Mouse (Mus musculus) MEL (cell line): Measurements from ENCODE around the gene Itga10. TPM values are rescaled to one million over a fixed set of nuclear protein-coding genes. Genes with fewer than 3 reads are reported as not detected.

Experiments used
- DNase-seq: peaks from one replicate; pipeline ENCODE4 v3.0.0; 2011; ENCODE audit warnings: low read depth, low spot score
- H3K27ac ChIP-seq: 2 replicates; pipeline ENCODE4 v1.5.1; 2012; ENCODE audit warnings: low read depth, mild to moderate bottlenecking, control low read depth, low read length, moderate library complexity; ENCODE audit not compliant: control insufficient read depth
- H3K27me3 ChIP-seq, 2 experiments: fragments of 150-350 bp in 1 of 2; sonication (generic) in 1 of 2; 2 replicates each; pipeline ENCODE4 v1.6.1; 2012; ENCODE audit warnings: low read length in 2 of 2, mild to moderate bottlenecking in 2 of 2, improper control_type of control experiment in 1 of 2, moderate library complexity in 1 of 2; ENCODE audit not compliant: insufficient read depth in 2 of 2, control insufficient read depth in 1 of 2
- H3K36me3 ChIP-seq, 2 experiments: 2 replicates each; pipeline ENCODE4 v1.6.1; 2012 to 2014; ENCODE audit warnings: low read length in 2 of 2, improper control_type of control experiment in 1 of 2, inconsistent platforms in 1 of 2, mild to moderate bottlenecking in 1 of 2; ENCODE audit not compliant: insufficient read depth in 2 of 2, control insufficient read depth in 1 of 2
- H3K4me1 ChIP-seq, 2 experiments: fragments of 150-350 bp in 1 of 2; sonication (generic) in 1 of 2; 2 replicates each; pipeline ENCODE4 v1.6.1; 2012; ENCODE audit warnings: low read length in 2 of 2, improper control_type of control experiment in 1 of 2, mild to moderate bottlenecking in 1 of 2; ENCODE audit not compliant: insufficient read depth in 2 of 2, control insufficient read depth in 1 of 2
- H3K4me3 ChIP-seq, 2 experiments: fragments of 150-350 bp in 1 of 2; sonication (generic) in 1 of 2; 2 replicates each; pipeline ENCODE4 v1.5.1; 2012; ENCODE audit warnings: low read depth in 2 of 2, low read length in 2 of 2, mild to moderate bottlenecking in 2 of 2, moderate library complexity in 2 of 2, control low read depth in 1 of 2, improper control_type of control experiment in 1 of 2; ENCODE audit not compliant: control insufficient read depth in 1 of 2, insufficient read depth in 1 of 2
- H3K79me2 ChIP-seq: 2 replicates; pipeline ENCODE4 v1.6.1; 2012; ENCODE audit warnings: mild to moderate bottlenecking, low read length, moderate library complexity; ENCODE audit not compliant: control insufficient read depth, poor library complexity, insufficient read depth
- H3K9ac ChIP-seq: 2 replicates; pipeline ENCODE4 v1.6.1; 2012; ENCODE audit warnings: low read depth, mild to moderate bottlenecking, control low read depth, low read length, moderate library complexity; ENCODE audit not compliant: control insufficient read depth, poor library complexity, severe bottlenecking
- H3K9me3 ChIP-seq: fragments of 150-350 bp; sonication (generic); replicated peaks from 2 replicates; pipeline ENCODE4 v1.6.1; 2012; ENCODE audit warnings: mild to moderate bottlenecking, low read length, improper control_type of control experiment, moderate library complexity; ENCODE audit not compliant: insufficient read depth
- BHLHE40 ChIP-seq: IDR thresholded peaks from 2 replicates; pipeline ENCODE4 v1.6.1; 2012; ENCODE audit warnings: low read depth, mild to moderate bottlenecking, inconsistent platforms, low read length, improper control_type of control experiment, borderline replicate concordance
- CTCF ChIP-seq, 3 experiments: IDR thresholded peaks in 2 of 3; conservative IDR thresholded peaks in 1 of 3; 2 replicates each; pipeline ENCODE4 v1.5.1; 2011 to 2012; ENCODE audit warnings: low read length in 3 of 3, low read depth in 2 of 3, mild to moderate bottlenecking in 2 of 3, improper control_type of control experiment in 1 of 3, inconsistent platforms in 1 of 3, mixed read lengths in 1 of 3, moderate library complexity in 1 of 3; ENCODE audit not compliant: control insufficient read depth in 1 of 3, insufficient read depth in 1 of 3, poor library complexity in 1 of 3, severe bottlenecking in 1 of 3
- E2F4 ChIP-seq: IDR thresholded peaks from 2 replicates; pipeline ENCODE4 v1.6.1; 2011; ENCODE audit warnings: low read depth, low read length, improper control_type of control experiment, borderline replicate concordance
- ELF1 ChIP-seq: IDR thresholded peaks from 2 replicates; pipeline ENCODE4 v1.6.1; 2014; ENCODE audit warnings: low read depth, mild to moderate bottlenecking, inconsistent platforms, low read length, improper control_type of control experiment, moderate library complexity
- EP300 ChIP-seq, 2 experiments: IDR thresholded peaks; 2 replicates each; pipeline ENCODE4 v1.6.1; 2011; ENCODE audit warnings: improper control_type of control experiment in 2 of 2, low read length in 2 of 2, low read depth in 1 of 2, mild to moderate bottlenecking in 1 of 2
- ETS1 ChIP-seq: IDR thresholded peaks from 2 replicates; pipeline ENCODE4 v1.6.1; 2012; ENCODE audit warnings: low read depth, mild to moderate bottlenecking, inconsistent platforms, low read length, improper control_type of control experiment, moderate library complexity
- GABPA ChIP-seq: IDR thresholded peaks from 2 replicates; pipeline ENCODE4 v1.6.1; 2012; ENCODE audit warnings: low read depth, mild to moderate bottlenecking, inconsistent platforms, low read length, improper control_type of control experiment, moderate library complexity
- GATA1 ChIP-seq: IDR thresholded peaks from 2 replicates; pipeline ENCODE4 v1.6.1; 2011; ENCODE audit warnings: low read depth, low read length, improper control_type of control experiment
- HCFC1 ChIP-seq: IDR thresholded peaks from 2 replicates; pipeline ENCODE4 v1.6.1; 2012; ENCODE audit warnings: low read depth, mild to moderate bottlenecking, inconsistent platforms, low read length, improper control_type of control experiment, moderate library complexity
- JUND ChIP-seq: IDR thresholded peaks from 2 replicates; pipeline ENCODE4 v1.6.1; 2011; ENCODE audit warnings: low read depth, mild to moderate bottlenecking, improper control_type of control experiment, low read length
- KAT2A ChIP-seq: conservative IDR thresholded peaks from 2 replicates; pipeline ENCODE4 v1.6.1; 2012; ENCODE audit warnings: low read depth, low read length, improper control_type of control experiment, inconsistent platforms
- MAX ChIP-seq: IDR thresholded peaks from 2 replicates; pipeline ENCODE4 v1.6.1; 2011; ENCODE audit warnings: low read length, improper control_type of control experiment
- MEF2A ChIP-seq: IDR thresholded peaks from 2 replicates; pipeline ENCODE4 v1.6.1; 2014; ENCODE audit warnings: low read depth, mild to moderate bottlenecking, inconsistent platforms, low read length, improper control_type of control experiment; ENCODE audit not compliant: poor library complexity, insufficient replicate concordance, severe bottlenecking; ENCODE audit errors: extremely low read depth
- MYC ChIP-seq: IDR thresholded peaks from 2 replicates; pipeline ENCODE4 v1.6.1; 2011; ENCODE audit warnings: low read depth, mild to moderate bottlenecking, low read length, improper control_type of control experiment, moderate library complexity
- NELFE ChIP-seq: IDR thresholded peaks from 2 replicates; pipeline ENCODE4 v1.6.1; 2011; ENCODE audit warnings: low read depth, low read length, improper control_type of control experiment
- NRF1 ChIP-seq: IDR thresholded peaks from 2 replicates; pipeline ENCODE4 v1.6.1; 2014; ENCODE audit warnings: low read depth, mild to moderate bottlenecking, inconsistent platforms, low read length, improper control_type of control experiment, moderate library complexity; ENCODE audit not compliant: poor library complexity, insufficient read depth, severe bottlenecking
- POLR2A ChIP-seq, 2 experiments: IDR thresholded peaks; 2 replicates each; pipeline ENCODE4 v1.6.1; 2011 to 2012; ENCODE audit warnings: low read length in 2 of 2, mild to moderate bottlenecking in 2 of 2, control low read depth in 1 of 2, improper control_type of control experiment in 1 of 2, low read depth in 1 of 2, moderate library complexity in 1 of 2; ENCODE audit not compliant: control insufficient read depth in 1 of 2, insufficient read depth in 1 of 2, poor library complexity in 1 of 2
- POLR2AphosphoS2 ChIP-seq: IDR thresholded peaks from 2 replicates; pipeline ENCODE4 v1.6.1; 2011; ENCODE audit warnings: low read length, improper control_type of control experiment
- POLR2AphosphoS5 ChIP-seq: IDR thresholded peaks from 2 replicates; pipeline ENCODE4 v1.6.1; 2012; ENCODE audit warnings: low read depth, borderline replicate concordance, mild to moderate bottlenecking, inconsistent platforms, low read length, moderate library complexity, mixed read lengths
- RCOR1 ChIP-seq: IDR thresholded peaks from 2 replicates; pipeline ENCODE4 v1.6.1; 2012; ENCODE audit warnings: low read depth, mild to moderate bottlenecking, inconsistent platforms, low read length, improper control_type of control experiment
- SIN3A ChIP-seq: IDR thresholded peaks from 2 replicates; pipeline ENCODE4 v1.6.1; 2012; ENCODE audit warnings: low read length, improper control_type of control experiment, inconsistent platforms
- SMC3 ChIP-seq: IDR thresholded peaks from 2 replicates; pipeline ENCODE4 v1.6.1; 2011; ENCODE audit warnings: low read depth, low read length, improper control_type of control experiment
- TAL1 ChIP-seq: IDR thresholded peaks from 2 replicates; pipeline ENCODE4 v1.6.1; 2012; ENCODE audit warnings: mild to moderate bottlenecking, inconsistent platforms, low read length, moderate library complexity, mixed read lengths
- TBP ChIP-seq: IDR thresholded peaks from 2 replicates; pipeline ENCODE4 v1.8.0; 2011; ENCODE audit warnings: low read depth, low read length, improper control_type of control experiment
- TCF12 ChIP-seq: IDR thresholded peaks from 2 replicates; pipeline ENCODE4 v1.6.1; 2014; ENCODE audit warnings: low read depth, mild to moderate bottlenecking, inconsistent platforms, low read length, improper control_type of control experiment, moderate library complexity
- UBTF ChIP-seq: IDR thresholded peaks from 2 replicates; pipeline ENCODE4 v1.6.1; 2012; ENCODE audit warnings: low read depth, mild to moderate bottlenecking, inconsistent platforms, low read length, improper control_type of control experiment, moderate library complexity, borderline replicate concordance; ENCODE audit not compliant: insufficient read depth
- ZC3H11A ChIP-seq: IDR thresholded peaks from 2 replicates; pipeline ENCODE4 v1.6.1; 2012; ENCODE audit warnings: low read depth, mild to moderate bottlenecking, inconsistent platforms, low read length, improper control_type of control experiment
- ZMIZ1 ChIP-seq: IDR thresholded peaks from 2 replicates; pipeline ENCODE4 v1.6.1; 2012; ENCODE audit warnings: low read depth, mild to moderate bottlenecking, inconsistent platforms, low read length, improper control_type of control experiment, moderate library complexity
- ZNF384 ChIP-seq: IDR thresholded peaks from 2 replicates; pipeline ENCODE4 v1.6.1; 2012; ENCODE audit warnings: low read depth, mild to moderate bottlenecking, inconsistent platforms, low read length, improper control_type of control experiment
- polyA plus RNA-seq, 2 experiments: library from polyadenylated mRNA; stranded (reverse) in 1 of 2; unstranded in 1 of 2; fragments of >175 nt in 1 of 2; fragments of >200 nt in 1 of 2; gene quantifications; 2 replicates each; pipeline versions ENCODE4 v1.2.1 to v1.2.4; 2012; ENCODE audit warnings: low replicate concordance in 2 of 2, low read depth in 1 of 2; ENCODE audit not compliant: insufficient read length in 2 of 2, insufficient read depth in 1 of 2, missing spikeins in 1 of 2
- total RNA-seq: library from RNA; depleted of rRNA; stranded (reverse); fragments of 300-350 nt; gene quantifications from 2 replicates; pipeline ENCODE4 v1.2.3, GENCODE M21; 2012

Itga10 gene
- total and polyA plus RNA-seq, 3 experiments = 1.0 to 2.9 TPM; not detected in 1

GRCm38 (mm10) chr3:96662731-96663316 is 17.4 kb downstream of the Itga10 start:
- Histone ChIP-seq H3K9ac (no peak overlapping the region), H3K27me3 (no peaks in the 10 kb centered on the region), H3K27ac (no peak overlapping the region), H3K36me3 (no peaks in the 10 kb centered on the region), H3K79me2 (no peaks in the 10 kb centered on the region), H3K4me3 (no peak overlapping the region), H3K9me3 (no peaks in the 10 kb centered on the region), H3K4me1 (peaks cover 0 to 14% of the 10 kb centered on the region in 2 experiments; a peak in 2 of 4 replicates)
- TF ChIP-seq SIN3A (no peak), UBTF (no peak), RCOR1 (no peak)
- no peak for DNase-seq

- Histone ChIP-seq H3K4me3 (no peak overlapping the region), H3K27ac (no peak overlapping the region), H3K9me3 (no peaks in the 10 kb centered on the region), H3K27me3 (no peaks in the 10 kb centered on the region), H3K4me1 (peaks cover 0 to 14% of the 10 kb centered on the region in 2 experiments; a peak in 2 of 4 replicates), H3K36me3 (no peaks in the 10 kb centered on the region), H3K9ac (no peak overlapping the region), H3K79me2 (no peaks in the 10 kb centered on the region)
- DNase-seq = peak; percentile 80
- TF ChIP-seq GATA1 = no peak
- no peak for TF ChIP-seq HCFC1
- TF ChIP-seq JUND = no peak
- no peak for TF ChIP-seq POLR2A (IDR thresholded peaks at IDR 0.05; ENCODE audit: control insufficient read depth in 1 of 2, insufficient read depth in 1 of 2, low read depth in 1 of 2, low read length in 2 of 2, poor library complexity in 1 of 2)
- no peak for TF ChIP-seq NRF1
- no peak for TF ChIP-seq TBP
- TF ChIP-seq POLR2AphosphoS5 = no peak
- no peak for TF ChIP-seq BHLHE40
- no peak for TF ChIP-seq EP300 (IDR thresholded peaks at IDR 0.05; ENCODE audit: low read depth in 1 of 2, low read length in 2 of 2)
- no peak for TF ChIP-seq MAX
- TF ChIP-seq GABPA = no peak
- TF ChIP-seq TAL1 = no peak
- TF ChIP-seq NELFE = no peak
- no peak for TF ChIP-seq MYC
- peak; percentile 81 to 89 (median 85) for TF ChIP-seq CTCF (IDR thresholded peaks at IDR 0.05 in 2 of 3, conservative IDR thresholded peaks at IDR 0.05 in 1 of 3; ENCODE audit: control insufficient read depth in 1 of 3, insufficient read depth in 1 of 3, low read depth in 2 of 3, low read length in 3 of 3, poor library complexity in 1 of 3, severe bottlenecking in 1 of 3)
- TF ChIP-seq MEF2A = no peak
- 0 out of 2 replicates have a peak, but pooled peaks have one; percentile 28 for TF ChIP-seq SIN3A
- no peak for TF ChIP-seq ZMIZ1
- TF ChIP-seq ETS1 = no peak
- TF ChIP-seq ZC3H11A = peak; percentile 62
- 0 out of 2 replicates have a peak, but pooled peaks have one; percentile 25 for TF ChIP-seq ELF1
- TF ChIP-seq ZNF384 = no peak
- no peak for TF ChIP-seq TCF12
- TF ChIP-seq POLR2AphosphoS2 = no peak
- no peak for TF ChIP-seq KAT2A
- no peak for TF ChIP-seq UBTF
- peak; percentile 79 for TF ChIP-seq SMC3
- TF ChIP-seq E2F4 = no peak
Measured at GRCm38 (mm10) chr3:96663432-96664239, 18.3 kb downstream of the Itga10 start.
